Mouse (Mus musculus): Measurements from ENCODE around the gene Lhfpl2. TPM values are rescaled to one million over a fixed set of nuclear protein-coding genes. Genes with fewer than 3 reads are reported as not detected.

The Lhfpl2 gene
- polyA plus RNA-seq, 1 experiment from 2014 or later = 51.5 TPM

DNA sequence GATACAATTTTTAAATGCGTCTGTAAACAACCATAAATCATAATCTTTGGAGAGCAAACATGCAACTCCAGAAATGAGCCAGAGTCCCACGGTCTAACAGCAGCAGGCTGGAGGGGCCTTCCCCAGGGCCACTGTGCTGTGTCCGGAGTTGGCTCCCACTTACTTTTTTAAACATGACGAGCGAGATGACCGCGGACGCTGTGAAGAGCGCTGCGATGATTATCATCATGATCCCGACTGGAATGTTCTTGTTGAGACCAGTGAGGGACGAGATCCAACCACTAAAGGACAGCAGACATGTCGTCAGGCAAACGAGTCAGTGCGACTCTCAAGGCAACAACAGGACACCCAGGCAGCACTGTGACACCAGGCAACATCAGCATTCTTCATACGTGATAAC, 150.4 kb downstream of the Lhfpl2 start:
- H3K27me3 ChIP-seq (ENCODE audit: insufficient read depth, low read length) = no peaks in the 10 kb centered on the region
- ATAC-seq (replicated peaks; ENCODE audit: low FRiP score, low read depth) = no peak
- 95% methylated on average over 16 of the region's 16 CpGs for WGBS
- TF ChIP-seq CTCF (IDR thresholded peaks at IDR 0.05; ENCODE audit: low read depth) = no peak
- H3K9me3 ChIP-seq (replicated peaks; ENCODE audit: low read length) = no peaks in the 10 kb centered on the region
- H3K9ac ChIP-seq (ENCODE audit: low read depth, low read length) = no peak overlapping the region
- H3K36me3 ChIP-seq (ENCODE audit: insufficient read depth, low read length) = peaks cover 17% of the 10 kb centered on the region
- H3K4me3 ChIP-seq (replicated peaks; ENCODE audit: low read depth, low read length) = no peak overlapping the region
- DNase-seq (ENCODE audit: low spot score) = no peak
- H3K4me2 ChIP-seq (ENCODE audit: low read length) = no peak overlapping the region
- no peaks in the 10 kb centered on the region for H3K4me1 ChIP-seq (replicated peaks; ENCODE audit: insufficient read depth, low read length)
- no peak overlapping the region for H3K27ac ChIP-seq

- no peak for DNase-seq (ENCODE audit: low spot score)
- ATAC-seq (replicated peaks; ENCODE audit: low FRiP score, low read depth) = no peak
- TF ChIP-seq CTCF (IDR thresholded peaks at IDR 0.05; ENCODE audit: low read depth) = peak; percentile 54
Measured at GRCm38 (mm10) chr13:94208892-94209291, 151.3 kb downstream of the Lhfpl2 start.

DNA sequence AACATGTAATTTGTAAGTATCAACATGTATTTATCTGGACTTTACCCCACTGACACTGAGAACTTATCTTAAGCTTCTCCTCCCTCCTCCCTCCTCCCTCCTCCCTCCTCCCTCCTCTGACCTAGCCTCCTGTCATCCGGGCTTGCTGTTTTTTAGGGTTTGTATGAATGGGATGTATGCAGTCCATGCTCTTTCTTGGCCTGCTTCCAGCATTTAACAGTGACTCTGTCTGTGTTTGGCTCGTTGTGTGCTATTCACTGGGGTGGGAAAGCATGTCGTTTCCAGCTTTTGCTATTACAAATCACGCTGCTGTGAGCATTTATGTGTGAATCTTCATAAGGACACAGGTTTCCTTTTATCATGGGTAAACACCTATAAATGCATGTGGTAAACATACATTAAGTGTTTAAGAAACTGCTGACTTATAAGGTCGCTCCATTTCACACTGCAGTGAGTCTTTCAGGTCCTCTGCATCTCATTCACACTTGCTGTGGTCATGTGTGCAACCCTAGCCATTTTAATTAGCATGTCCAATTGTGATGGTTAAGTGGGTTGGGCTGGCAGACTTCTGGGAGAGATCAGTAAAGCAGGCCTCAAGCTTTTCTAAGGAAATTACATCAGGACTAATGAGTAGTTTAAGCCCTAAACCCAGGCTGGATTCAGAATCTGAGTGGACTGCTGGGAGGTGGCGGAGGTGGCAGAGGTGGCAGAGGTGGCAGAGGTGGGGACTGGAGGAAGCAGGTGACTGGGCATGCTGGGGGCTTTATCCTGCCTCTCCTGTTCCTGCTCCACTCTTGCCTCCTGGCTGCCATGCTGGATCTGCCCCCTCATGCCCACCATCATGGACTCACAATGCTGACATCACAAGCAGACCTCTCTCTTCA, 153.9 kb downstream of the Lhfpl2 start:
- no peak for ATAC-seq (replicated peaks; ENCODE audit: low FRiP score, low read depth)
- Histone ChIP-seq H3K4me1 (replicated peaks; ENCODE audit: insufficient read depth, low read length) (no peaks in the 10 kb centered on the region), H3K9ac (ENCODE audit: low read depth, low read length) (no peak overlapping the region), H3K4me2 (ENCODE audit: low read length) (no peak overlapping the region), H3K4me3 (replicated peaks; ENCODE audit: low read depth, low read length) (no peak overlapping the region), H3K27me3 (ENCODE audit: insufficient read depth, low read length) (no peaks in the 10 kb centered on the region), H3K27ac (no peak overlapping the region), H3K9me3 (replicated peaks; ENCODE audit: low read length) (no peaks in the 10 kb centered on the region), H3K36me3 (ENCODE audit: insufficient read depth, low read length) (0 out of 2 replicates have a peak, but pooled peaks cover 12% of the 10 kb centered on the region)
- TF ChIP-seq CTCF (IDR thresholded peaks at IDR 0.05; ENCODE audit: low read depth) = no peak
- peak; percentile 15 for DNase-seq (ENCODE audit: low spot score)
- 49% methylated on average over 6 of the region's 6 CpGs for WGBS

More at GRCm38 (mm10) chr13:94208892-94209291, 151.3 kb downstream of the Lhfpl2 start:
- no peaks in the 10 kb centered on the region for H3K9me3 ChIP-seq (replicated peaks; ENCODE audit: low read length)
- H3K27ac ChIP-seq = no peak overlapping the region
- H3K9ac ChIP-seq (ENCODE audit: low read depth, low read length) = no peak overlapping the region
- H3K4me3 ChIP-seq (replicated peaks; ENCODE audit: low read depth, low read length) = no peak overlapping the region
- no peaks in the 10 kb centered on the region for H3K4me1 ChIP-seq (replicated peaks; ENCODE audit: insufficient read depth, low read length)
- no peaks in the 10 kb centered on the region for H3K27me3 ChIP-seq (ENCODE audit: insufficient read depth, low read length)
- H3K36me3 ChIP-seq (ENCODE audit: insufficient read depth, low read length) = peaks cover 16% of the 10 kb centered on the region
- H3K4me2 ChIP-seq (ENCODE audit: low read length) = no peak overlapping the region

GRCm38 (mm10) chr13:94212179-94212578, 154.6 kb downstream of the Lhfpl2 start:
- 99% methylated on average over 2 of the region's 2 CpGs for WGBS

GRCm38 (mm10) chr13:94212716-94213115, 155.1 kb downstream of the Lhfpl2 start:
- DNase-seq (ENCODE audit: low spot score) = no peak
- H3K27me3 ChIP-seq (ENCODE audit: insufficient read depth, low read length) = no peaks in the 10 kb centered on the region
- 92% methylated on average over 2 of the region's 2 CpGs for WGBS
- H3K27ac ChIP-seq = no peak overlapping the region
- no peak overlapping the region for H3K9ac ChIP-seq (ENCODE audit: low read depth, low read length)
- 0 out of 2 replicates have a peak, but pooled peaks cover 9% of the 10 kb centered on the region for H3K36me3 ChIP-seq (ENCODE audit: insufficient read depth, low read length)
- peak; percentile 63 for TF ChIP-seq CTCF (IDR thresholded peaks at IDR 0.05; ENCODE audit: low read depth)
- H3K4me3 ChIP-seq (replicated peaks; ENCODE audit: low read depth, low read length) = no peak overlapping the region
- ATAC-seq (replicated peaks; ENCODE audit: low FRiP score, low read depth) = no peak
- H3K4me1 ChIP-seq (replicated peaks; ENCODE audit: insufficient read depth, low read length) = no peaks in the 10 kb centered on the region
- no peaks in the 10 kb centered on the region for H3K9me3 ChIP-seq (replicated peaks; ENCODE audit: low read length)
- H3K4me2 ChIP-seq (ENCODE audit: low read length) = no peak overlapping the region

More at GRCm38 (mm10) chr13:94212179-94212578, 154.6 kb downstream of the Lhfpl2 start:
- DNase-seq (ENCODE audit: low spot score) (no peak), ATAC-seq (replicated peaks; ENCODE audit: low FRiP score, low read depth) (no peak)
- no peak overlapping the region for H3K27ac ChIP-seq
- H3K27me3 ChIP-seq (ENCODE audit: insufficient read depth, low read length) = no peaks in the 10 kb centered on the region
- no peak overlapping the region for H3K4me2 ChIP-seq (ENCODE audit: low read length)
- TF ChIP-seq CTCF (IDR thresholded peaks at IDR 0.05; ENCODE audit: low read depth) = no peak
- H3K36me3 ChIP-seq (ENCODE audit: insufficient read depth, low read length) = 0 out of 2 replicates have a peak, but pooled peaks cover 9% of the 10 kb centered on the region
- H3K9me3 ChIP-seq (replicated peaks; ENCODE audit: low read length) = no peaks in the 10 kb centered on the region
- H3K4me1 ChIP-seq (replicated peaks; ENCODE audit: insufficient read depth, low read length) = no peaks in the 10 kb centered on the region
- no peak overlapping the region for H3K4me3 ChIP-seq (replicated peaks; ENCODE audit: low read depth, low read length)
- H3K9ac ChIP-seq (ENCODE audit: low read depth, low read length) = no peak overlapping the region

DNA sequence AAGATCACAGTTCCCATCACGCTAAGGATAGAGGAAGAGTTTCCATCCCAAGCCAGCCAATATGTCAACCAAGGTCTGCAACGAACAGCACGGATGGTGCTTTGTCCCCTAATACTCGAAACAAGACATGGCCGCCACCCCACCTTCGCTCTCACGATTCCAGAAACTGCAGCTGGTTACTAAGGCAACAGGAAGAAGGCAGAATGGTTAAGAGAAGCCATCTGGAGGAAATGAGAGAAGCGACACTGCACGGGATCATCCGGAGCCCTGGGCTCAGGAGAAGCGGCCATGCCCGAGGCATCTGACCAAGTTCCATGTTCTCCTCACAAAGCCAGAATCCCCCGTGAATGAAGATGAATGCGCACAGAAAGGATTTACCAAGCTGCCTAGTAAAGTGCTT, 166.0 kb downstream of the Lhfpl2 start:
- ATAC-seq (replicated peaks; ENCODE audit: low FRiP score, low read depth) (no peak), DNase-seq (ENCODE audit: low spot score) (no peak)
- H3K9me3 ChIP-seq (replicated peaks; ENCODE audit: low read length) = no peaks in the 10 kb centered on the region
- no peak for TF ChIP-seq CTCF (IDR thresholded peaks at IDR 0.05; ENCODE audit: low read depth)
- no peaks in the 10 kb centered on the region for H3K4me1 ChIP-seq (replicated peaks; ENCODE audit: insufficient read depth, low read length)
- no peak overlapping the region for H3K9ac ChIP-seq (ENCODE audit: low read depth, low read length)
- no peaks in the 10 kb centered on the region for H3K27me3 ChIP-seq (ENCODE audit: insufficient read depth, low read length)
- no peak overlapping the region for H3K4me3 ChIP-seq (replicated peaks; ENCODE audit: low read depth, low read length)
- WGBS = 65% methylated on average over 14 of the region's 14 CpGs
- H3K27ac ChIP-seq = no peak overlapping the region
- peaks cover 19% of the 10 kb centered on the region; the same call in 1 of the 2 replicates for H3K36me3 ChIP-seq (ENCODE audit: insufficient read depth, low read length)
- no peak overlapping the region for H3K4me2 ChIP-seq (ENCODE audit: low read length)
